Mouse (Mus musculus) forebrain, embryonic 12.5 days (tissue): ENCODE data around the gene Ptpa. TPM values are rescaled to one million over a fixed set of nuclear protein-coding genes. Genes with fewer than 3 reads are reported as not detected.

Source experiments
- ATAC-seq: fragments of 200-750 bp; cut with Nextera tagmentation; 2 replicates; pipeline ENCODE4 v1.8.0; 2017; ENCODE audit warnings: moderate TSS enrichment; ENCODE audit not compliant: low FRiP score
- H3K27ac ChIP-seq: fragments of 300-500 bp; sonication (generic); 2 replicates; pipeline ENCODE4 v1.5.1; 2016; ENCODE audit warnings: mild to moderate bottlenecking
- H3K27me3 ChIP-seq: fragments of 300-500 bp; sonication (generic); 2 replicates; pipeline ENCODE4 v1.6.1; 2016; ENCODE audit warnings: mild to moderate bottlenecking
- H3K36me3 ChIP-seq: fragments of 300-500 bp; sonication (generic); replicated peaks from 2 replicates; pipeline ENCODE4 v1.6.1; 2016; ENCODE audit warnings: mild to moderate bottlenecking
- H3K4me1 ChIP-seq: fragments of 300-500 bp; sonication (generic); 2 replicates; pipeline ENCODE4 v1.6.1; 2016
- H3K4me2 ChIP-seq: fragments of 300-500 bp; sonication (generic); 2 replicates; pipeline ENCODE4 v1.6.1; 2016; ENCODE audit warnings: mild to moderate bottlenecking, moderate library complexity
- H3K4me3 ChIP-seq: fragments of 300-500 bp; sonication (generic); replicated peaks from 2 replicates; pipeline ENCODE4 v1.5.1; 2016; ENCODE audit warnings: mild to moderate bottlenecking
- H3K9ac ChIP-seq: fragments of 300-500 bp; sonication (generic); 2 replicates; pipeline ENCODE4 v1.6.1; 2016; ENCODE audit warnings: mild to moderate bottlenecking
- H3K9me3 ChIP-seq: fragments of 300-500 bp; sonication (generic); 2 replicates; pipeline ENCODE4 v1.6.1; 2016
- WGBS: fragments of 180-500 bp; shearing (Covaris S2); methylation state at CpG from one replicate; pipeline ENCODE4 v1.1.7; 2016; 5-methylcytosine and 5-hydroxymethylcytosine counted together
- polyA plus RNA-seq: library from polyadenylated mRNA; unstranded; fragments of >200 nt; fragmentation: Nextera tagmentation; extraction: Ambion mirVana; gene quantifications from 2 replicates; pipeline ENCODE4 v1.2.1, GENCODE M21; 2016

The Ptpa gene
- polyA plus RNA-seq, 1 experiment from 2014 or later, result 131 TPM

GRCm38 (mm10) chr2:30456104-30456980 lies 40.5 kb downstream of the Ptpa start:
- H3K9me3 ChIP-seq, result no peaks in the 10 kb centered on the region
- no peak overlapping the region for H3K9ac ChIP-seq
- 81% methylated on average over 13 of the region's 13 CpGs for WGBS
- no peak overlapping the region for H3K4me2 ChIP-seq
- no peak overlapping the region for H3K4me3 ChIP-seq
- H3K4me1 ChIP-seq, result no peaks in the 10 kb centered on the region
- no peak overlapping the region for H3K27ac ChIP-seq
- no peaks in the 10 kb centered on the region for H3K27me3 ChIP-seq
- no peak for ATAC-seq
- H3K36me3 ChIP-seq, result no peaks in the 10 kb centered on the region

GRCm38 (mm10) chr2:30458349-30458748 lies 42.5 kb downstream of the Ptpa start:
- Histone ChIP-seq H3K9me3 (no peaks in the 10 kb centered on the region), H3K36me3 (no peaks in the 10 kb centered on the region), H3K4me2 (no peak overlapping the region), H3K27ac (no peak overlapping the region), H3K4me1 (peaks cover 3% of the 10 kb centered on the region), H3K27me3 (no peaks in the 10 kb centered on the region), H3K9ac (no peak overlapping the region), H3K4me3 (no peak overlapping the region)
- ATAC-seq, result no peak
- WGBS, result 91% methylated on average over 6 of the region's 6 CpGs

- ATAC-seq, result no peak
- 88% methylated on average over 6 of the region's 6 CpGs for WGBS
- Histone ChIP-seq H3K9ac (no peak overlapping the region), H3K36me3 (no peaks in the 10 kb centered on the region), H3K9me3 (no peaks in the 10 kb centered on the region), H3K27me3 (no peaks in the 10 kb centered on the region), H3K27ac (no peak overlapping the region), H3K4me2 (no peak overlapping the region), H3K4me3 (no peak overlapping the region), H3K4me1 (peaks cover 12% of the 10 kb centered on the region)
These were observed 43.4 kb downstream of the Ptpa start for GRCm38 (mm10) chr2:30459241-30459640.

- ATAC-seq, result no peak
- WGBS, result 35% methylated on average over 5 of the region's 5 CpGs
- no peaks in the 10 kb centered on the region for H3K9me3 ChIP-seq
- no peaks in the 10 kb centered on the region for H3K36me3 ChIP-seq
- H3K4me3 ChIP-seq, result peak overlapping the region; percentile 20; the same call in 1 of the 2 replicates
- peak overlapping the region; percentile 47 for H3K4me2 ChIP-seq
- H3K27ac ChIP-seq, result 0 out of 2 replicates have a peak overlapping the region, but pooled peaks have one; percentile 54
- 0 out of 2 replicates have a peak overlapping the region, but pooled peaks have one; percentile 30 for H3K9ac ChIP-seq
- peaks cover 13% of the 10 kb centered on the region for H3K4me1 ChIP-seq
- peaks cover 5% of the 10 kb centered on the region for H3K27me3 ChIP-seq
These were observed 47.5 kb downstream of the Ptpa start for GRCm38 (mm10) chr2:30463341-30463761.

- H3K4me2 ChIP-seq, result peak overlapping the region; percentile 47
- peaks cover 18% of the 10 kb centered on the region for H3K4me1 ChIP-seq
- H3K27ac ChIP-seq, result 0 out of 2 replicates have a peak overlapping the region, but pooled peaks have one; percentile 54
- peak overlapping the region; percentile 30; the same call in 1 of the 2 replicates for H3K9ac ChIP-seq
- H3K9me3 ChIP-seq, result no peaks in the 10 kb centered on the region
- no peaks in the 10 kb centered on the region for H3K36me3 ChIP-seq
- peaks cover 10% of the 10 kb centered on the region for H3K27me3 ChIP-seq
- ATAC-seq, result peak; percentile 69; the same call in 1 of the 2 replicates
- H3K4me3 ChIP-seq, result peak overlapping the region; percentile 20
- 4% methylated on average over 9 of the region's 9 CpGs for WGBS
These were observed 48.1 kb downstream of the Ptpa start for GRCm38 (mm10) chr2:30463904-30464330.

GRCm38 (mm10) chr2:30464411-30464810 lies 48.6 kb downstream of the Ptpa start:
- ATAC-seq, result no peak
- Histone ChIP-seq H3K4me3 (no peak overlapping the region), H3K36me3 (no peaks in the 10 kb centered on the region), H3K9me3 (no peaks in the 10 kb centered on the region), H3K27ac (no peak overlapping the region), H3K4me2 (peak overlapping the region; percentile 47), H3K9ac (no peak overlapping the region), H3K27me3 (peaks cover 13% of the 10 kb centered on the region), H3K4me1 (peaks cover 23% of the 10 kb centered on the region)
- 72% methylated on average over 5 of the region's 5 CpGs for WGBS

GRCm38 (mm10) chr2:30466787-30467186 lies 50.9 kb downstream of the Ptpa start:
- no peaks in the 10 kb centered on the region for H3K9me3 ChIP-seq
- 88% methylated on average over 4 of the region's 4 CpGs for WGBS
- no peak overlapping the region for H3K27ac ChIP-seq
- ATAC-seq, result no peak
- no peak overlapping the region for H3K4me2 ChIP-seq
- peaks cover 13% of the 10 kb centered on the region for H3K27me3 ChIP-seq
- no peaks in the 10 kb centered on the region for H3K36me3 ChIP-seq
- H3K4me1 ChIP-seq, result peaks cover 41% of the 10 kb centered on the region
- no peak overlapping the region for H3K4me3 ChIP-seq
- no peak overlapping the region for H3K9ac ChIP-seq

GRCm38 (mm10) chr2:30469009-30469408 lies 53.2 kb downstream of the Ptpa start:
- peak overlapping the region; percentile 93 for H3K4me3 ChIP-seq

GRCm38 (mm10) chr2:30469796-30470142 lies 53.9 kb downstream of the Ptpa start:
- Histone ChIP-seq H3K27ac (peak overlapping the region; percentile 95; the same call in 1 of the 2 replicates), H3K36me3 (no peaks in the 10 kb centered on the region), H3K9me3 (no peaks in the 10 kb centered on the region), H3K4me1 (peaks cover 36% of the 10 kb centered on the region), H3K9ac (peak overlapping the region; percentile 74), H3K4me3 (peak overlapping the region; percentile 93), H3K4me2 (peak overlapping the region; percentile 96), H3K27me3 (peaks cover 13% of the 10 kb centered on the region)
- ATAC-seq, result peak; percentile 28; the same call in 1 of the 2 replicates
- WGBS, result 0% methylated on average over 19 of the region's 19 CpGs

More at GRCm38 (mm10) chr2:30469009-30469408, 53.2 kb downstream of the Ptpa start:
- Histone ChIP-seq H3K4me2 (peak overlapping the region; percentile 96), H3K27ac (no peak overlapping the region), H3K9me3 (no peaks in the 10 kb centered on the region), H3K4me1 (peaks cover 33% of the 10 kb centered on the region), H3K27me3 (peaks cover 13% of the 10 kb centered on the region), H3K9ac (peak overlapping the region; percentile 74), H3K36me3 (no peaks in the 10 kb centered on the region)
- ATAC-seq, result no peak
- 46% methylated on average over 6 of the region's 6 CpGs for WGBS

- Histone ChIP-seq H3K4me2 (peak overlapping the region; percentile 96), H3K27ac (peak overlapping the region; percentile 95), H3K4me1 (peaks cover 41% of the 10 kb centered on the region), H3K9ac (peak overlapping the region; percentile 74), H3K27me3 (peaks cover 16% of the 10 kb centered on the region), H3K9me3 (no peaks in the 10 kb centered on the region), H3K36me3 (no peaks in the 10 kb centered on the region), H3K4me3 (peak overlapping the region; percentile 93)
- 0 out of 2 replicates have a peak, but pooled peaks have one; percentile 14 for ATAC-seq
- under 1% methylated on average over 46 of the region's 46 CpGs for whole genome bisulfite sequencing
These were observed 54.5 kb downstream of the Ptpa start for GRCm38 (mm10) chr2:30470143-30470946.

GRCm38 (mm10) chr2:30471051-30471450 lies 55.2 kb downstream of the Ptpa start:
- WGBS, result 7% methylated on average over 8 of the region's 8 CpGs
- H3K4me1 ChIP-seq, result peaks cover 41% of the 10 kb centered on the region
- no peaks in the 10 kb centered on the region for H3K36me3 ChIP-seq
- peak overlapping the region; percentile 96 for H3K4me2 ChIP-seq
- peak overlapping the region; percentile 95; the same call in 1 of the 2 replicates for H3K9ac ChIP-seq
- H3K27me3 ChIP-seq, result peaks cover 20% of the 10 kb centered on the region
- peak overlapping the region; percentile 93 for H3K4me3 ChIP-seq
- ATAC-seq, result no peak
- peak overlapping the region; percentile 95 for H3K27ac ChIP-seq
- H3K9me3 ChIP-seq, result no peaks in the 10 kb centered on the region
